Mouse (Mus musculus): ENCODE data around the gene Gm7145. TPM values are rescaled to one million over a fixed set of nuclear protein-coding genes. Genes with fewer than 3 reads are reported as not detected.

Gm7145 gene
- not detected in 2 replicates for polyA plus RNA-seq (2015; fragmentation: Nextera tagmentation; extraction: Ambion mirVana)

DNA sequence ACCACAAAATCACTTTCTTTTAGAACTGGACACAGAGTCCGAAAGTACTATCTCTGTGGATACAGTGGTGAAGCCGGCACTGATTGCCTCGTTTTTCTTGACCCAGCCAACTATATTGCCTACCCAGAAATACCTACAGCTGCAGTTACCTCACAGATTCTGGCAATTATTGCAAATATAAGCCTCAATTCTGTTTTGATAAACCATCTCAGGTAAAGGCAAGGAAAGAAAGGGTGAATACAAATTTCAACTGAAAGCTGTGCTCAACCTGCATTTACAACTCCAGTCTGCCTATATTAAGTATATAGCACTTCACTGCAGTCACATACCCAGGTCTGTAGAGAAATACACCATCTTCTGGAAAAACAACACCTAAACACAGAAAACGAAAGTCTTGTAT lies at the start of gene Gm7145:
Gm7145 (plus strand) TSS at position 301 of the 400 bp plus-strand sequence.

DNA sequence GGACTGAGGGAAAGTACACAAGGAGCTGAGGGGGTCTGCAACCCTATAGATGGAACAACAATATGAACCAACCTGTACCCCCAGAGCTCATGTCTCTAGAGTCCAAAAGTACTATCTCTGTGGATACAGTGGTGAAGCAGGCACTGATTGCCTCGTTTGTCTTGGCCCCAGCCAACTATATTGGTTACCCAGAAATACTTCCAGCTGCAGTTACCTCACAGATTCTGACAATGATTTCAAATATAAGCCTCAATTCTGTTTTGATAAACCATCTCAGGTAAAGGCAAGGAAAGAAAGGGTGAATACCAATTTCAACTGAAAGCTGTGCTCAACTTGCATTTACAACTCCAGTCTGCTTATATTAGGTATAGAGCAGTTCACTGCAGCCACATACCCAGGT lies 38.0 kb upstream of the Gm7145 start, which contains the start of gene Gm28168:
Gm28168 (plus strand) TSS at position 301 of the 400 bp plus-strand sequence.

Other genes with a start within 250 kb of the Gm7145 start
- not detected in 2 replicates for gene B020011L13Rik, start 184.8 kb upstream of the Gm7145 start, polyA plus RNA-seq (2015; fragmentation: Nextera tagmentation; extraction: Ambion mirVana)
- not detected in 2 replicates for gene Gm28360, start 135.9 kb upstream of the Gm7145 start, polyA plus RNA-seq (2015; fragmentation: Nextera tagmentation; extraction: Ambion mirVana)
- gene Gm28168, start 37.9 kb upstream of the Gm7145 start, polyA plus RNA-seq (2015; fragmentation: Nextera tagmentation; extraction: Ambion mirVana): not detected in 2 replicates
- gene Gm29106, start 210.6 kb downstream of the Gm7145 start, polyA plus RNA-seq (2015; fragmentation: Nextera tagmentation; extraction: Ambion mirVana): 0.05 and 0.08 TPM in 2 replicates